Mouse (Mus musculus) MEL (cell line): ENCODE measurements around the gene Itprip. TPM values are rescaled to one million over a fixed set of nuclear protein-coding genes. Genes with fewer than 3 reads are reported as not detected.

Experiments used
- DNase-seq: peaks from one replicate; pipeline ENCODE4 v3.0.0; 2011; ENCODE audit warnings: low read depth, low spot score
- H3K27ac ChIP-seq: 2 replicates; pipeline ENCODE4 v1.5.1; 2012; ENCODE audit warnings: low read depth, mild to moderate bottlenecking, control low read depth, low read length, moderate library complexity; ENCODE audit not compliant: control insufficient read depth
- H3K27me3 ChIP-seq, 2 experiments: fragments of 150-350 bp in 1 of 2; sonication (generic) in 1 of 2; 2 replicates each; pipeline ENCODE4 v1.6.1; 2012; ENCODE audit warnings: low read length in 2 of 2, mild to moderate bottlenecking in 2 of 2, improper control_type of control experiment in 1 of 2, moderate library complexity in 1 of 2; ENCODE audit not compliant: insufficient read depth in 2 of 2, control insufficient read depth in 1 of 2
- H3K36me3 ChIP-seq, 2 experiments: 2 replicates each; pipeline ENCODE4 v1.6.1; 2012 to 2014; ENCODE audit warnings: low read length in 2 of 2, improper control_type of control experiment in 1 of 2, inconsistent platforms in 1 of 2, mild to moderate bottlenecking in 1 of 2; ENCODE audit not compliant: insufficient read depth in 2 of 2, control insufficient read depth in 1 of 2
- H3K4me1 ChIP-seq, 2 experiments: fragments of 150-350 bp in 1 of 2; sonication (generic) in 1 of 2; 2 replicates each; pipeline ENCODE4 v1.6.1; 2012; ENCODE audit warnings: low read length in 2 of 2, improper control_type of control experiment in 1 of 2, mild to moderate bottlenecking in 1 of 2; ENCODE audit not compliant: insufficient read depth in 2 of 2, control insufficient read depth in 1 of 2
- H3K4me3 ChIP-seq, 2 experiments: fragments of 150-350 bp in 1 of 2; sonication (generic) in 1 of 2; 2 replicates each; pipeline ENCODE4 v1.5.1; 2012; ENCODE audit warnings: low read depth in 2 of 2, low read length in 2 of 2, mild to moderate bottlenecking in 2 of 2, moderate library complexity in 2 of 2, control low read depth in 1 of 2, improper control_type of control experiment in 1 of 2; ENCODE audit not compliant: control insufficient read depth in 1 of 2, insufficient read depth in 1 of 2
- H3K79me2 ChIP-seq: 2 replicates; pipeline ENCODE4 v1.6.1; 2012; ENCODE audit warnings: mild to moderate bottlenecking, low read length, moderate library complexity; ENCODE audit not compliant: control insufficient read depth, poor library complexity, insufficient read depth
- H3K9ac ChIP-seq: 2 replicates; pipeline ENCODE4 v1.6.1; 2012; ENCODE audit warnings: low read depth, mild to moderate bottlenecking, control low read depth, low read length, moderate library complexity; ENCODE audit not compliant: control insufficient read depth, poor library complexity, severe bottlenecking
- H3K9me3 ChIP-seq: fragments of 150-350 bp; sonication (generic); replicated peaks from 2 replicates; pipeline ENCODE4 v1.6.1; 2012; ENCODE audit warnings: mild to moderate bottlenecking, low read length, improper control_type of control experiment, moderate library complexity; ENCODE audit not compliant: insufficient read depth
- BHLHE40 ChIP-seq: IDR thresholded peaks from 2 replicates; pipeline ENCODE4 v1.6.1; 2012; ENCODE audit warnings: low read depth, mild to moderate bottlenecking, inconsistent platforms, low read length, improper control_type of control experiment, borderline replicate concordance
- CTCF ChIP-seq, 3 experiments: IDR thresholded peaks in 2 of 3; conservative IDR thresholded peaks in 1 of 3; 2 replicates each; pipeline ENCODE4 v1.5.1; 2011 to 2012; ENCODE audit warnings: low read length in 3 of 3, low read depth in 2 of 3, mild to moderate bottlenecking in 2 of 3, improper control_type of control experiment in 1 of 3, inconsistent platforms in 1 of 3, mixed read lengths in 1 of 3, moderate library complexity in 1 of 3; ENCODE audit not compliant: control insufficient read depth in 1 of 3, insufficient read depth in 1 of 3, poor library complexity in 1 of 3, severe bottlenecking in 1 of 3
- ETS1 ChIP-seq: IDR thresholded peaks from 2 replicates; pipeline ENCODE4 v1.6.1; 2012; ENCODE audit warnings: low read depth, mild to moderate bottlenecking, inconsistent platforms, low read length, improper control_type of control experiment, moderate library complexity
- MAX ChIP-seq: IDR thresholded peaks from 2 replicates; pipeline ENCODE4 v1.6.1; 2011; ENCODE audit warnings: low read length, improper control_type of control experiment
- MAZ ChIP-seq: IDR thresholded peaks from 2 replicates; pipeline ENCODE4 v1.6.1; 2012; ENCODE audit warnings: low read depth, mild to moderate bottlenecking, inconsistent platforms, low read length, improper control_type of control experiment
- MEF2A ChIP-seq: IDR thresholded peaks from 2 replicates; pipeline ENCODE4 v1.6.1; 2014; ENCODE audit warnings: low read depth, mild to moderate bottlenecking, inconsistent platforms, low read length, improper control_type of control experiment; ENCODE audit not compliant: poor library complexity, insufficient replicate concordance, severe bottlenecking; ENCODE audit errors: extremely low read depth
- MXI1 ChIP-seq: IDR thresholded peaks from 2 replicates; pipeline ENCODE4 v1.6.1; 2011; ENCODE audit warnings: mild to moderate bottlenecking, low read depth, low read length, improper control_type of control experiment
- MYB ChIP-seq: IDR thresholded peaks from 2 replicates; pipeline ENCODE4 v1.6.1; 2011; ENCODE audit warnings: mild to moderate bottlenecking, low read depth, low read length, improper control_type of control experiment
- NRF1 ChIP-seq: IDR thresholded peaks from 2 replicates; pipeline ENCODE4 v1.6.1; 2014; ENCODE audit warnings: low read depth, mild to moderate bottlenecking, inconsistent platforms, low read length, improper control_type of control experiment, moderate library complexity; ENCODE audit not compliant: poor library complexity, insufficient read depth, severe bottlenecking
- POLR2AphosphoS2 ChIP-seq: IDR thresholded peaks from 2 replicates; pipeline ENCODE4 v1.6.1; 2011; ENCODE audit warnings: low read length, improper control_type of control experiment
- POLR2AphosphoS5 ChIP-seq: IDR thresholded peaks from 2 replicates; pipeline ENCODE4 v1.6.1; 2012; ENCODE audit warnings: low read depth, borderline replicate concordance, mild to moderate bottlenecking, inconsistent platforms, low read length, moderate library complexity, mixed read lengths
- SIN3A ChIP-seq: IDR thresholded peaks from 2 replicates; pipeline ENCODE4 v1.6.1; 2012; ENCODE audit warnings: low read length, improper control_type of control experiment, inconsistent platforms
- SMC3 ChIP-seq: IDR thresholded peaks from 2 replicates; pipeline ENCODE4 v1.6.1; 2011; ENCODE audit warnings: low read depth, low read length, improper control_type of control experiment
- TBP ChIP-seq: IDR thresholded peaks from 2 replicates; pipeline ENCODE4 v1.8.0; 2011; ENCODE audit warnings: low read depth, low read length, improper control_type of control experiment
- UBTF ChIP-seq: IDR thresholded peaks from 2 replicates; pipeline ENCODE4 v1.6.1; 2012; ENCODE audit warnings: low read depth, mild to moderate bottlenecking, inconsistent platforms, low read length, improper control_type of control experiment, moderate library complexity, borderline replicate concordance; ENCODE audit not compliant: insufficient read depth
- USF1 ChIP-seq: IDR thresholded peaks from 2 replicates; pipeline ENCODE4 v1.6.1; 2014; ENCODE audit warnings: low read depth, mild to moderate bottlenecking, inconsistent platforms, low read length, improper control_type of control experiment, moderate library complexity
- USF2 ChIP-seq, 2 experiments: IDR thresholded peaks; 2 replicates each; pipeline ENCODE4 v1.6.1; 2011 to 2012; ENCODE audit warnings: improper control_type of control experiment in 2 of 2, low read length in 2 of 2, borderline replicate concordance in 1 of 2, inconsistent platforms in 1 of 2, low read depth in 1 of 2, mild to moderate bottlenecking in 1 of 2; ENCODE audit not compliant: insufficient read depth in 1 of 2
- ZKSCAN1 ChIP-seq: IDR thresholded peaks from 2 replicates; pipeline ENCODE4 v1.6.1; 2012; ENCODE audit warnings: low read depth, mild to moderate bottlenecking, inconsistent platforms, low read length, improper control_type of control experiment, moderate library complexity
- ZNF384 ChIP-seq: IDR thresholded peaks from 2 replicates; pipeline ENCODE4 v1.6.1; 2012; ENCODE audit warnings: low read depth, mild to moderate bottlenecking, inconsistent platforms, low read length, improper control_type of control experiment
- polyA plus RNA-seq, 2 experiments: library from polyadenylated mRNA; stranded (reverse) in 1 of 2; unstranded in 1 of 2; fragments of >175 nt in 1 of 2; fragments of >200 nt in 1 of 2; gene quantifications; 2 replicates each; pipeline versions ENCODE4 v1.2.1 to v1.2.4; 2012; ENCODE audit warnings: low replicate concordance in 2 of 2, low read depth in 1 of 2; ENCODE audit not compliant: insufficient read length in 2 of 2, insufficient read depth in 1 of 2, missing spikeins in 1 of 2
- total RNA-seq: library from RNA; depleted of rRNA; stranded (reverse); fragments of 300-350 nt; gene quantifications from 2 replicates; pipeline ENCODE4 v1.2.3, GENCODE M21; 2012

The Itprip gene
- total and polyA plus RNA-seq, 3 experiments: 26.3 to 26.9 TPM; not detected in 1

- DNase-seq: no peak
- Histone ChIP-seq H3K27ac (no peak overlapping the region), H3K27me3 (no peaks in the 10 kb centered on the region), H3K9me3 (no peaks in the 10 kb centered on the region), H3K4me3 (no peak overlapping the region), H3K36me3 (peaks cover 0 to 43% of the 10 kb centered on the region in 2 experiments; a peak in 2 of 4 replicates), H3K79me2 (peaks cover 30% of the 10 kb centered on the region), H3K4me1 (peaks cover 25 to 47% of the 10 kb centered on the region in 2 experiments), H3K9ac (no peak overlapping the region)
- TF ChIP-seq BHLHE40: no peak
- TF ChIP-seq POLR2AphosphoS5: no peak
- no peak for TF ChIP-seq ZNF384
- TF ChIP-seq MYB: no peak
- no peak for TF ChIP-seq ZKSCAN1
- TF ChIP-seq CTCF (IDR thresholded peaks at IDR 0.05 in 2 of 3, conservative IDR thresholded peaks at IDR 0.05 in 1 of 3; ENCODE audit: control insufficient read depth in 1 of 3, insufficient read depth in 1 of 3, low read depth in 2 of 3, low read length in 3 of 3, poor library complexity in 1 of 3, severe bottlenecking in 1 of 3): no peak
- no peak for TF ChIP-seq UBTF
- TF ChIP-seq MAZ: no peak
- no peak for TF ChIP-seq MEF2A
- no peak for TF ChIP-seq USF2 (IDR thresholded peaks at IDR 0.05; ENCODE audit: borderline replicate concordance in 1 of 2, insufficient read depth in 1 of 2, low read depth in 1 of 2, low read length in 2 of 2)
- no peak for TF ChIP-seq USF1
- no peak for TF ChIP-seq MXI1
- TF ChIP-seq, all 39 proteins: peak for 0
Observed at GRCm38 (mm10) chr19:47903679-47904078, 15.4 kb downstream of the Itprip start.

GRCm38 (mm10) chr19:47902316-47903201, 16.5 kb downstream of the Itprip start:
- Histone ChIP-seq H3K27me3 (no peaks in the 10 kb centered on the region), H3K9ac (no peak overlapping the region), H3K36me3 (peaks cover 0 to 49% of the 10 kb centered on the region in 2 experiments; a peak in 3 of 4 replicates), H3K9me3 (no peaks in the 10 kb centered on the region), H3K4me3 (no peak overlapping the region), H3K4me1 (peaks cover 25 to 52% of the 10 kb centered on the region in 2 experiments), H3K27ac (no peak overlapping the region; the same call in 1 of the 2 replicates), H3K79me2 (peaks cover 24% of the 10 kb centered on the region)
- no peak for DNase-seq
- TF ChIP-seq MAX: no peak
- TF ChIP-seq MAZ: no peak
- no peak for TF ChIP-seq ETS1
- TF ChIP-seq TBP: no peak
- no peak for TF ChIP-seq SIN3A
- TF ChIP-seq POLR2AphosphoS2: no peak
- no peak for TF ChIP-seq SMC3
- no peak for TF ChIP-seq MEF2A
- TF ChIP-seq NRF1: no peak
- no peak for TF ChIP-seq POLR2AphosphoS5
- no peak for TF ChIP-seq BHLHE40
